Mouse (Mus musculus): Measurements from ENCODE around the gene Pi4ka. TPM values are rescaled to one million over a fixed set of nuclear protein-coding genes. Genes with fewer than 3 reads are reported as not detected.
A peak's percentile ranks its signal among the peaks of the same experiment; 100 is the strongest.

Gene Pi4ka
- polyA plus RNA-seq, 1 experiment from 2014 or later = 38.3 TPM

- no peak overlapping the region for H3K4me2 ChIP-seq
- no peak overlapping the region for H3K9ac ChIP-seq (ENCODE audit: low read depth, low read length)
- H3K27ac ChIP-seq (ENCODE audit: low read depth, low read length) = no peak overlapping the region
- no peaks in the 10 kb centered on the region for H3K4me1 ChIP-seq (ENCODE audit: control insufficient read depth, insufficient read depth, low read length)
- no peaks in the 10 kb centered on the region for H3K9me3 ChIP-seq (replicated peaks; ENCODE audit: control insufficient read depth, low read length)
- no peaks in the 10 kb centered on the region for H3K27me3 ChIP-seq (ENCODE audit: control insufficient read depth, insufficient read depth, low read length)
- H3K36me3 ChIP-seq (ENCODE audit: control insufficient read depth, insufficient read depth, low read length) = peaks cover 20% of the 10 kb centered on the region
- no peak overlapping the region for H3K4me3 ChIP-seq (ENCODE audit: low read depth, low read length)
- no peak for ATAC-seq (replicated peaks; ENCODE audit: insufficient number of reproducible peaks, low FRiP score, low TSS enrichment)
- 78% methylated on average over 5 of the region's 5 CpGs for WGBS (ENCODE audit: insufficient replicate concordance)
Measured at GRCm38 (mm10) chr16:17303521-17304245, 102.4 kb downstream of the Pi4ka start.

- Histone ChIP-seq H3K27me3 (ENCODE audit: control insufficient read depth, insufficient read depth, low read length) (no peaks in the 10 kb centered on the region), H3K4me2 (no peak overlapping the region), H3K4me3 (ENCODE audit: low read depth, low read length) (no peak overlapping the region), H3K9me3 (replicated peaks; ENCODE audit: control insufficient read depth, low read length) (no peaks in the 10 kb centered on the region), H3K4me1 (ENCODE audit: control insufficient read depth, insufficient read depth, low read length) (no peaks in the 10 kb centered on the region), H3K27ac (ENCODE audit: low read depth, low read length) (no peak overlapping the region), H3K36me3 (ENCODE audit: control insufficient read depth, insufficient read depth, low read length) (peaks cover 31% of the 10 kb centered on the region), H3K9ac (ENCODE audit: low read depth, low read length) (no peak overlapping the region)
- 92% methylated on average over 3 of the region's 3 CpGs for WGBS (ENCODE audit: insufficient replicate concordance)
- ATAC-seq (replicated peaks; ENCODE audit: insufficient number of reproducible peaks, low FRiP score, low TSS enrichment) = no peak
Measured at GRCm38 (mm10) chr16:17300818-17301217, 105.3 kb downstream of the Pi4ka start.

- WGBS (ENCODE audit: insufficient replicate concordance) = 4% methylated on average over 2 of the region's 2 CpGs
- Histone ChIP-seq H3K27ac (ENCODE audit: low read depth, low read length) (no peak overlapping the region), H3K4me3 (ENCODE audit: low read depth, low read length) (no peak overlapping the region), H3K4me2 (no peak overlapping the region), H3K27me3 (ENCODE audit: control insufficient read depth, insufficient read depth, low read length) (no peaks in the 10 kb centered on the region), H3K9me3 (replicated peaks; ENCODE audit: control insufficient read depth, low read length) (no peaks in the 10 kb centered on the region), H3K4me1 (ENCODE audit: control insufficient read depth, insufficient read depth, low read length) (no peaks in the 10 kb centered on the region), H3K9ac (ENCODE audit: low read depth, low read length) (no peak overlapping the region), H3K36me3 (ENCODE audit: control insufficient read depth, insufficient read depth, low read length) (peaks cover 19% of the 10 kb centered on the region; the same call in 1 of the 2 replicates)
- ATAC-seq (replicated peaks; ENCODE audit: insufficient number of reproducible peaks, low FRiP score, low TSS enrichment) = no peak
Measured at GRCm38 (mm10) chr16:17292751-17293150, 113.4 kb downstream of the Pi4ka start.

GRCm38 (mm10) chr16:17291016-17291415 is 115.1 kb downstream of the Pi4ka start:
- Histone ChIP-seq H3K27ac (ENCODE audit: low read depth, low read length) (no peak overlapping the region), H3K27me3 (ENCODE audit: control insufficient read depth, insufficient read depth, low read length) (no peaks in the 10 kb centered on the region), H3K9ac (ENCODE audit: low read depth, low read length) (no peak overlapping the region), H3K4me3 (ENCODE audit: low read depth, low read length) (no peak overlapping the region), H3K4me1 (ENCODE audit: control insufficient read depth, insufficient read depth, low read length) (no peaks in the 10 kb centered on the region), H3K9me3 (replicated peaks; ENCODE audit: control insufficient read depth, low read length) (no peaks in the 10 kb centered on the region), H3K36me3 (ENCODE audit: control insufficient read depth, insufficient read depth, low read length) (peaks cover 14% of the 10 kb centered on the region; the same call in 1 of the 2 replicates), H3K4me2 (no peak overlapping the region)
- WGBS (ENCODE audit: insufficient replicate concordance) = 93% methylated on average over 2 of the region's 2 CpGs
- ATAC-seq (replicated peaks; ENCODE audit: insufficient number of reproducible peaks, low FRiP score, low TSS enrichment) = no peak

GRCm38 (mm10) chr16:17287103-17287502 is 119.0 kb downstream of the Pi4ka start:
- WGBS (ENCODE audit: insufficient replicate concordance) = 90% methylated on average over 2 of the region's 2 CpGs
- no peak for ATAC-seq (replicated peaks; ENCODE audit: insufficient number of reproducible peaks, low FRiP score, low TSS enrichment)

GRCm38 (mm10) chr16:17283151-17283550 is 123.0 kb downstream of the Pi4ka start:
- peaks cover 11% of the 10 kb centered on the region for H3K27me3 ChIP-seq (ENCODE audit: control insufficient read depth, insufficient read depth, low read length)
- H3K4me2 ChIP-seq = no peak overlapping the region
- no peaks in the 10 kb centered on the region for H3K9me3 ChIP-seq (replicated peaks; ENCODE audit: control insufficient read depth, low read length)
- H3K4me3 ChIP-seq (ENCODE audit: low read depth, low read length) = no peak overlapping the region
- H3K9ac ChIP-seq (ENCODE audit: low read depth, low read length) = no peak overlapping the region
- H3K36me3 ChIP-seq (ENCODE audit: control insufficient read depth, insufficient read depth, low read length) = peaks cover 35% of the 10 kb centered on the region
- no peak overlapping the region for H3K27ac ChIP-seq (ENCODE audit: low read depth, low read length)
- no peak for ATAC-seq (replicated peaks; ENCODE audit: insufficient number of reproducible peaks, low FRiP score, low TSS enrichment)
- WGBS (ENCODE audit: insufficient replicate concordance) = 72% methylated on average over 6 of the region's 6 CpGs
- peaks cover 2% of the 10 kb centered on the region; the same call in 1 of the 2 replicates for H3K4me1 ChIP-seq (ENCODE audit: control insufficient read depth, insufficient read depth, low read length)

More at GRCm38 (mm10) chr16:17287103-17287502, 119.0 kb downstream of the Pi4ka start:
- 0 out of 2 replicates have a peak, but pooled peaks cover 2% of the 10 kb centered on the region for H3K4me1 ChIP-seq (ENCODE audit: control insufficient read depth, insufficient read depth, low read length)
- no peak overlapping the region for H3K4me2 ChIP-seq
- no peaks in the 10 kb centered on the region for H3K9me3 ChIP-seq (replicated peaks; ENCODE audit: control insufficient read depth, low read length)
- no peak overlapping the region for H3K9ac ChIP-seq (ENCODE audit: low read depth, low read length)
- H3K27me3 ChIP-seq (ENCODE audit: control insufficient read depth, insufficient read depth, low read length) = no peaks in the 10 kb centered on the region
- H3K36me3 ChIP-seq (ENCODE audit: control insufficient read depth, insufficient read depth, low read length) = peaks cover 24% of the 10 kb centered on the region
- no peak overlapping the region for H3K4me3 ChIP-seq (ENCODE audit: low read depth, low read length)
- H3K27ac ChIP-seq (ENCODE audit: low read depth, low read length) = no peak overlapping the region

- peaks cover 22% of the 10 kb centered on the region for H3K27me3 ChIP-seq (ENCODE audit: control insufficient read depth, insufficient read depth, low read length)
- H3K36me3 ChIP-seq (ENCODE audit: control insufficient read depth, insufficient read depth, low read length) = peaks cover 29% of the 10 kb centered on the region
- no peak overlapping the region for H3K27ac ChIP-seq (ENCODE audit: low read depth, low read length)
- WGBS (ENCODE audit: insufficient replicate concordance) = 87% methylated on average over 11 of the region's 11 CpGs
- ATAC-seq (replicated peaks; ENCODE audit: insufficient number of reproducible peaks, low FRiP score, low TSS enrichment) = no peak
- H3K4me2 ChIP-seq = no peak overlapping the region
- no peaks in the 10 kb centered on the region for H3K9me3 ChIP-seq (replicated peaks; ENCODE audit: control insufficient read depth, low read length)
- H3K9ac ChIP-seq (ENCODE audit: low read depth, low read length) = no peak overlapping the region
- no peak overlapping the region for H3K4me3 ChIP-seq (ENCODE audit: low read depth, low read length)
- peaks cover 15% of the 10 kb centered on the region for H3K4me1 ChIP-seq (ENCODE audit: control insufficient read depth, insufficient read depth, low read length)
Measured at GRCm38 (mm10) chr16:17280471-17280870, 125.6 kb downstream of the Pi4ka start.

- 4% methylated on average over 61 of the region's 61 CpGs for WGBS (ENCODE audit: insufficient replicate concordance)
- H3K4me2 ChIP-seq = peak overlapping the region; percentile 86
- no peak overlapping the region for H3K27ac ChIP-seq (ENCODE audit: low read depth, low read length)
- no peak overlapping the region for H3K9ac ChIP-seq (ENCODE audit: low read depth, low read length)
- H3K27me3 ChIP-seq (ENCODE audit: control insufficient read depth, insufficient read depth, low read length) = peaks cover 22% of the 10 kb centered on the region
- peak overlapping the region; percentile 47 for H3K4me3 ChIP-seq (ENCODE audit: low read depth, low read length)
- H3K9me3 ChIP-seq (replicated peaks; ENCODE audit: control insufficient read depth, low read length) = no peaks in the 10 kb centered on the region
- peaks cover 13% of the 10 kb centered on the region for H3K4me1 ChIP-seq (ENCODE audit: control insufficient read depth, insufficient read depth, low read length)
- ATAC-seq (replicated peaks; ENCODE audit: insufficient number of reproducible peaks, low FRiP score, low TSS enrichment) = no peak
- H3K36me3 ChIP-seq (ENCODE audit: control insufficient read depth, insufficient read depth, low read length) = peaks cover 15% of the 10 kb centered on the region; the same call in 1 of the 2 replicates
Measured at GRCm38 (mm10) chr16:17277342-17278211, 128.5 kb downstream of the Pi4ka start.
